Mouse (Mus musculus) gastrocnemius, postnatal 14 days (tissue): ENCODE data around the gene Hk3. TPM values are rescaled to one million over a fixed set of nuclear protein-coding genes. Genes with fewer than 3 reads are reported as not detected.

Source experiments
- DNase-seq: peaks from one replicate; pipeline ENCODE4 v3.0.0; 2021; ENCODE audit warnings: mixed read lengths
- intact Hi-C: fragments of 180-260 bp; cut with DNase I; formaldehyde crosslinking; loops from one replicate; pipeline ENCODE4 v1.15.1; 2025; ENCODE audit warnings: low total_unique reads
- total RNA-seq, 2 experiments: library from RNA; stranded (reverse); gene quantifications; 2 replicates each; pipeline ENCODE4 v1.2.3; 2021

Hk3 gene
- total RNA-seq, 2 experiments from 2014 or later, result 0.45 to 0.80 TPM

DNA sequence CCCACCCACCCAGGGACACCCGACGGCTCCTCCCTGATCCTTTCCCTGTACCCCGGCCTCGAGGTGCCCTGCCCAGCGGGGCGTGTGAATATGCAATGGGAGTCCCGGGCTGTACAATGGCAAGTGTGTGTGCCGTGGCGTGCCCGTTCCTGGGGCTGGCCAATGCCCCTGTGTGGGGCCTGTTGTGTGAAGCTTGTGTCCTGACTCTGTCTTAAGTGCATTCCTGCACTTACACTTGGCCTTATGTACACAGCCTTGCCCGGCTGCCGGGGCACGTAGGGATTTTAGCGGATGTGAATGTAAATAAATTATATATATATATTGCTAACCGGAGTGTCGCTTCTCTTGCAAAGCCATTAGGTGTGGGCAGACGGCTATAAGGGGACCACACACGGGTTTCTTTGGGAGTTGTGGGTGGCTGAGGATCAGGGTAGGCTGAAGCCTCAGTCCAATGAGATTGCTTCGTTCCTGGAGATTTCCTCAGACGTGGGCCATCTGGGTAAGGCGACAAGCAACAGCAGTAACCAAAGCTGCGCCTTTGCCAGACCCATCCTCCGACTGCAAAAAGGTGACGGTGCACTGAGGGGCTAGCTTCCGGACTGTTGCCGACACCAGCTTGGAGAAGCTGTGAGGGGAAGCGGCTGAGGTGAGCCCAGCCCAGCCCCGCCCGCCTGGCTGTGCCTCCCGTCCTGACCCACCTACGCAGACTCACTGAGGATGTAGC, 15.3 kb downstream of the Hk3 start:
- intact Hi-C loops, result no loop called here
- DNase-seq, result no peak

DNA sequence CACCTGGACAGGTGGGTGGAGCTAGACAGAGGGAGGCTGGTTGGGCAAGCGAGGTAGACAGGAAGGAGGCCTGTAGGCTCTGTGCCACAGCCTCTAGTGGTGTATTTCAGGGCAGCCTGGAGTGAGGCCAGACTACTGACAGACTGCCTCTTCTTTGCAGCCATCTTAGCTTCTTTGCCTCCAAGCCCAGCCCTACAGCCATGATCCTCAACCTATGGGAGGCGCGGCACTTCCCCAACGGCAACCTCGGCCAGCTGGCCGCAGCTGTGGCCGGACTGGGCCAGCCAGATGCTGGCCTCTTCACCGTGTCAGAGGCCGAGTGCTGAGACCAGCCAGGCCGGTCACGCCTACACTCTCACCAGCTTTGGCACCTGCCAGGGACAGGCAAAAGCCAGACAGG, 16.5 kb downstream of the Hk3 start:
- no peak for DNase-seq

DNA sequence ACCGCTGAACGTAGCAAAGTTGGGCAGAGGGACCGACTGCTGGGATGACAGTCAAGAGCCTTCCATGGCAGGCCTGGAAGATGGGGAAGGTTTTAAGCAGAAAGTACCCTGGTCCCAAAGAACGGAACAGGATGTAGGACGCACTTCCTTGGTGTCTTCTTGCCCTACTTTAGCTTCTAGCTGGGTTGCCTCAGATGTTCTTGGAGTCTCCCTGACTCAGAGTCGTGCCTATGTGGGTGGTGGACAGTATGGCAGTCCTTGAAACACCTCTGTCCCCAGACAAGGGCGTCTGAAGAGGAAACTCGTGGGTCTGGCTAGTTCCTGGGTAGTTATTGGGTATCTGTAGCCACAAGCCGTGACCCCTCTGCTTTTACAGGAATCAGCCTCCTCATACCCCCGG, 19.1 kb downstream of the Hk3 start:
- DNase-seq, result no peak
- intact Hi-C loops, result no loop called here

More for the DNA sequence above, 16.5 kb downstream of the Hk3 start:
- intact Hi-C loops, result no loop called here

DNA sequence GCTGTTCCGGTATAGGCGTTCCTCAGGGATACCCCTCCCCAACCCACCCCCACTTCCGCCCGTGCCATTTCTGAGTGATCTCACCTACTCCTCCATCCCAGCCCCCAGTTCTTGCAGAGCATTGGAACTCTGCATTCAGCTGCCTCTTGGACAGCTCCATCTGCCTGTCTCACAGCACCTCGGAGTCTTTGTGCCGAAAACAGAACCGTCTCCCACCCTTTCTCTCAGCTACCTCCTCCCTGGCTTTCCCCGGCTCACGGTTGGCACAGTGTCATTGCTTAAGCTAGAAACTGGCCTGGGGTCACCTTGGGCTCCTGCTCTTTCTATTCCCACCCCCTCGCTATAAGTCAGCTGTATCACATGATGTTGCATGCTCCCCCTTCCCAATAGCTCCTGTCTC, 20.8 kb downstream of the Hk3 start:
- intact Hi-C loops, result no loop called here

DNA sequence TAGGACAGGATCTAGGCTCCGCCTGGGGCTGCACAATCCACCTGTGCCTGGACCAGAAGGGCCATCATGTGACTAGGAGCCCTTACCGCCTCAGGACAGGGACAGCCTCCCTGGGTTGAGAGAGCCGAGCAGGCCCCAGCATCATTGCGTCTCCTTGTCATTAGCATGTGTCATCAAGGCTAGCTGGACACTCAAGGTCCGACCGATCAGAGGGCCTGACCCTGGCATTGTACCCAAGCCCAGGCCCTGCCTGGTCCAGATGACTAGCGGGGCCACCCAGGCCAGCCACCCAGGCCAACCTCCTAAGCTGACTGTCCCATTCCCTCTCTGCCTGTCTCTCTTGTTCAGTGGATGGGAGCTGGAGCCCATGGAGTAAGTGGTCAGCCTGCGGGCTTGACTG, 23.6 kb downstream of the Hk3 start:
- no peak for DNase-seq
- intact Hi-C loops, result no loop called here

More for the DNA sequence above, 20.8 kb downstream of the Hk3 start:
- DNase-seq, result no peak

DNA sequence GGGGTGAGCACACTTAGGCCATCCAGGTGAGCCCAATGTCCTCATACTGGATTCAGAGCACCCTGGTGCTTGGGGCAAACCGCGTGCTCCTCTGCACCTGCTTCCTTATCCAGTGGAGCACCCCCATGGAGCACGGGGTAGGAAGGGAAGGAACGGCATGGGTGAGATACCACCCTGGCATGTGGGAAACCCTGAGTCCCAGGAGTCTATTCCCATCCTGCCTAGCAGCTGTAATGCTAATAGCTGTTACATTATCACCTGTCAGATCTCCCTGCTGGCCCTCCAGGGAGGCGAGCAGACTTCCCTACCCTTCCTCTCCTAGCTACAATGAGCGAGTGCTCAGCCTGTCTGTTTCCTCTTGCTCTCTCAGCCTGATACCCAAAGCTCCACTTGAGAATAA, 26.0 kb downstream of the Hk3 start:
- intact Hi-C loops, result no loop called here
- DNase-seq, result no peak

DNA sequence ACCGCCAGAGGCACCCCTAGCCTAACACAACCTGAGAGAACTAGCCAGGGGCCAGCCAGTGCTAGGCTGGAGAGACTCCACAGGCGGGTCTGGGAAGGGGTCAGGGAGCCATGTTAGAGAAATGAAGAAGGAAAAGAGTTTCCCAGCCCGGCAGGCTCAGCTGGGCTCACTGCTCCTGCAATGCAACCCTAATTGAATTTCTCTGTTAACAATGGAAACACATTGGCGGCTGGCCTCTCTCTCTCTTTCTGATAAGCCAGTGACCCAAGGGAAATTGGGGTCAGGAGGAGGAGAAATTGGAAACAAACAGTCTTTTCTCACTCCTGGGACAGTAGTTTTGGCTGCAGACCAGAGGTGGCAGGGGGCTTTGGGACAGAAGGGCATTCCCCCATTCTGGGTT, 26.6 kb downstream of the Hk3 start:
- intact Hi-C loops, result no loop called here
- DNase-seq, result no peak

DNA sequence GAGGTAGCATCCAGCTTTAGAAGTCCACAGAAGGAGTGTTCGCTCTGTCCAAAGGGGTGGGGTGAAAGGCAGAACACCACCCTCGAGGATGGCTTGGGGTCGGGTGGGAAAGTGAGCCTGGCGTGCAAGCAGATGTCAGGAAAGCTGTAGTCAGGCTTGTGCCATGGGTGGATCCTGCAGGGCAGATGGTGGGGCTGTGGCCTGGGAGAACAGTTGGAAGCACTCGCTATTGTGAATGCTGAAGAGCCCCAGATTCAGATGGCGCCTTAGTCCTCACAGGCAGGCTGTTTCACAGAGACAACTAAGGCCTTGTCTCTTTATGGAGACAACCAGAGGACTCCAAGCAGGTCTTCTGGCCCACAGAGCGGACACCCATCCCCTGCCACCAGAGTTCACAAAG, 29.0 kb downstream of the Hk3 start:
- intact Hi-C loops, result no loop called here
- no peak for DNase-seq

DNA sequence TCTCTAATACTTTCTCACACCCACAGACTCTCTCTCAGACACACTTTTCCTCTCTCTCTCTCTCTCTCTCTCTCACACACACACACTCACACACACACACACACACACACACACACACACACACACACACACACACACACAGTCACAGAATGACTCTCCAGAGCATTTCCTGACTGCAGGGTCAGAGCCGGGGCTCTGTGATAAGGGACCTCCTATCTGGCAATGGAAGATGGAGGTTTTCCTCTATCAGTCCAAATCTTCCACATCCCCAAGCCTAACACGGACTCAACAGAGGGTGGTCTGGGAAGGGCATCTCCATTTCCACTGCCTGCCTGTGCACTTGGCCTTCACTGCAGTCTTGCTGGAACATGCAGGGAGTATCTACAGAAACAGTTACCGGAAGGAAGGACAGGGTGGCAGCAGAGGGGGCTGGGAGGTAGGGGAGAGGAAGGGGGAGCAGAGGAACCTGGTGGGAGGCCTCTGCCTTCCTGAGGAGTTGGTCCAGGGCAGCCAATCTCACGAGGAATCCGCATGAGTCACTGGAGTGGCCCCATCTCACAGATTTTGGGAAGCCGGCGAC, 32.9 kb downstream of the Hk3 start:
- intact Hi-C loops, result no loop called here
- DNase-seq, result no peak

DNA sequence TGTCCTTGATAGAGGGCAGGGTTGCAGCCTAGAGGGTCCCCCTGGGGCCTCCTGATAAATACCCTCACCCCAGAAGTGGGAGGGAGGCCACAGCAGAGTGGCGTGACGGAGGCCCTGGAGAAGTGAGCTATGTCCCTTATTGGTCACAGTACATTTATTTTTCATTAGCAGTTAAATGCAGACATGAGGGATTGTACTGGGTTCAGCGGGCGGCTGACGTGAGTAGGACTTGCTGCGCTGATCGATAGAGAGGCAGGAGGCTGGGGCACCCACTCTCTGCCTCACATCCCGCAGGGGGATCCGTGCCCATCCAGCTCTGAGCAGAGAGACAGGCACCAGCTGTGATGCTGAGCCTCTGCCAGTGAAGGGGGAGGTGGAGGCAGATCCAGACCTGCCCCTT, 33.8 kb downstream of the Hk3 start:
- intact Hi-C loops, result no loop called here
- no peak for DNase-seq

DNA sequence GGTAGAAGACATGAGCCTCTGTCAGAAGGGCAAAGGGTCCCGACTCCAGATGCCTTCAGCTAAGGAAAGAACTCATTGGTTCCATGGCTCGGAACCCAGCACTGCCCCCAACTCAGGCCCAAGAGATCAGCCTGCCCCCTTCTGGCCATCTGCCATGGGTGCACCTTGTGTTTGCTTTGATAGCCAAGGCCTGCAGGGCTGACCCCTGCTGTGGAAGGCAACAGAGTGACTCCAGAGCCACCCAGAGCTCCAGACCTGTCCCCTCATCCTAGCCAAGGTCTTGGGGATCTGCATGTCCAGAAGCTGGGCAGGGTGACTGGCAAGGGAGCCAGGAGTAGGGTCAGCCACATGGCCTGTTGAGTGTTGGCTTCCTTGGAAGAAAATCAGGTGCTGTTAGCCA, 37.6 kb downstream of the Hk3 start:
- intact Hi-C loops, result no loop called here
- no peak for DNase-seq

DNA sequence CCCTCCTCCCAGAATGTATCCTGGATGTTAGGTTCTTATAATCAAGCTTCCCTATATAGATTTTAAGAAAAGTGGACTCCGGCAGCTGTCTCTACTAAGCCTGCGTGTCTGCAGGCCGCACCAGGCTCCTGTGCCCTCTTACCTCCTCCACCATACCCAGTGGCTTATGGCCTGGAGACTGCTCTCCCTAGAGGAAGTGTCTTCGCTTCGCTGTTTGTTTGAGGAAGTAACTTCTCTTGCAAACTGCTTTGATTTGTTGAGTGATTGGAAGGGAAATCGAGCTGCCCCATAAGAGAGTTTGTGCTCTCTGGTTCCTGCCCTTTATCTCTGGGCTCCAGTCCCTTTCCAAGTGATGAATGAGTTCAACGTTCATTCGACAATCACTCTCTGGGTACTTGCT, 38.2 kb downstream of the Hk3 start:
- intact Hi-C loops, result no loop called here
- no peak for DNase-seq

DNA sequence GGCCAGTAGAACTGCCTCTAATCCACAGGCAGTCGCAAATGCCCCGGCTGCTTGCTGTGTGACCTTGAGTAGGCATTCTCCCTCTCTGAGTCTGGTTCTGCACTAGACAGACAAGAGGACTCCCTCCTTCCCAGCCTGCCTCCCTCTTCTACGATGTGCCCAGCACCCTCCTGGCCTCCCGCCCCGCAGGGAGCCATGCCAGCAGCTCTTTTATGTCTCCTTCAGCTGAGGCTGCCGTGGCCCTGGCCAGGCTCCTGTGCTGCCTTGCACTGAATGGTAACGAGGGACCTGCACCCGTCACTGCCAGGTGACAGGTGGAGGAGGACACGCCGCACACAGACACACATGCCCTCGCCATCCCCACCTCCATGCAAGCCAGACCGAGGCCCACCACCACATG, 40.2 kb downstream of the Hk3 start:
- intact Hi-C loops, result no loop called here
- no peak for DNase-seq

DNA sequence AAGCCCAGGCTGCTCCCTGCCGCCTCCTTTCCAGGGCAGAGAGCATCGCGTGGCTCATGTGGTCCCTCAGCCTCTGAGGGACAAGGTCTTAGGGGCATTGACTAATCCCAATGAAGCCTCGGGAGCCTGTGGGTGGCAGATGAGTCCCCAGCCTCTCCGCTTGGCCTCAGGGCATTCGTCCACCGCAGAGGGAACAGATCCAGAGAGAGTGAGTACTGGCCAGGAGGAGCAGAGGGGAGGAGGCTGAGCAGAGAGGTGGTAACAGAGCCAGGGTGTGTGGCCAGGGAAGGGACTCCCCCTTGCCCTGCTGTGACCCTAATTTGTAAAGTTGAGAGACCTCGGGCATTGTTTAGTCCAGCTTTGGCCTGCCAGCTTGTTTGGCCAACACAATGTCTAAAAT, 42.4 kb downstream of the Hk3 start:
- no peak for DNase-seq
- intact Hi-C loops, result no loop called here

DNA sequence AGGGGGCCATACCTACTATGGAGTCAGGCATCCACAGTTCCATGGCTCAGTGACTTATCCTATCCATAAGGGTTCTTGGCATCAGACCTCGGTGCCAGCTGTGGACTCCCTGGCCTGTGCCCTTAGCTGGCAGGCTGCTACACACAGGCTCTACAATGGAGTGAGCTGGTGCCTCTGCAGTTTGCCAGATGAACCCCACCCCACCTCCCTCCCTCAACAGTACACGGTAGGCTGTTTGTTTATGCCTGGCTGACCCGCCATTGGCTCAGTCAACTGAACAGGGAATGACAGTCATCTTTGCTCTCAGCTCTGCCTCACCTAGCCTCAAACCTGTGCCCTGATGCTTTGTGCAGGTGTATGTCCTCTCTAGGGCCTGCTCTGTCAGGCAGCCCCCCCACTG, 45.6 kb downstream of the Hk3 start:
- DNase-seq, result no peak
- intact Hi-C loops, result no loop called here

DNA sequence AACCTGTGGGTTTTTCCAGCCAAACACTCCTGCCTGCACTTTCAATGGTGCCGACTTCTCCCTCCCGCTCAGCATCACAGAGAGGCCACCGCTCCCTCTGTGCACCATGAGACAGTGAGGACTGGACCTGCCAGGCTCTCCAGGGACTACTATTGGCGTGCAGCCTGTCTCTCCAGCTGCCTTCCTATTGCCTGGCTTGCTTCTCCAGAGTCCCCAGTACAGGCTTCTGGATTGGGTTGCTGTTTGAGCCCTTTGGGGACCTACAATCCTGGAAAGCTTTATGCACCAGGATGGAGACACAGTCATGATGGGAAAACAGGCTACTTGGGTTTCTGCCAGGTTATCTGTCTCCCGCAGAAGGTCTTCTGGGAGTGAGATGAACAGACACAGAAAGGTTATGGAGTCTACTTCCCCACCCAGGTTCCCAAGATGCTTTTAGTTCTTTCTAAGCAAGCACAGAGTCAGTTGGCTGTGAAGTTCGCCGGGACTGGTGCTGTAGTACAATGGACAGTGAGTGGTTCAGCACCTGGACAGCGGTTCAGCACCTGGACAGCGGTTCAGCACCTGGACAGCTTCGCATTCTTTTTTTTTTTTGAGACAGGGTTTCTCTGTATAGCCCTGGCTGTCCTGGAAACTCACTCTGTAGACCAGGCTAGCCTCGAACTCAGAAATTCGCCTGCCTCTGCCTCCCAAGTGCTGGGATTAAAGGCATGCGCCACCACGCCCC, 50.5 kb downstream of the Hk3 start:
- intact Hi-C loops, result no loop called here
- peak; percentile 24 for DNase-seq

DNA sequence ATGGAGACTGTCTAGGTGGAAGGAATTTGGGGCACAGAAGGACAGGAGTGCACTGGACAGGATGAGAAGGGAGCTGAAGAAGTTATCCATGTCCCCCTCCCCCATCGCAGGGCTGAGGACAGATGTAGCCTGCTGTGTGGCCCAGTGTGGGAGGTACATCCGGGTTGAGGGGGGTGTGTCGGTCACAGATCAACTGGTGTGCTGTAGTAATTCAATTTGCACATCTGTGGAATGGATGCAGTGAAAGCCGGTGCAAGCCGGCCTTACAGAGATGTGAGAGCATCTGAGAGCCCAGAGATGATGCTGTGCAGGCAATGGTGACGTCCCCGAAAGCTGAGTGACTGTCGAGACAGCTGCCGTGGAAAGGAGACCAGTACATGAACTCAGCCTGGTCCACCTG, 51.7 kb downstream of the Hk3 start:
- DNase-seq, result no peak
- intact Hi-C loops, result loop anchor here (10.0 kb wide), 1 partner anchor 165 kb away; no protein-coding TSS in a partner anchor

DNA sequence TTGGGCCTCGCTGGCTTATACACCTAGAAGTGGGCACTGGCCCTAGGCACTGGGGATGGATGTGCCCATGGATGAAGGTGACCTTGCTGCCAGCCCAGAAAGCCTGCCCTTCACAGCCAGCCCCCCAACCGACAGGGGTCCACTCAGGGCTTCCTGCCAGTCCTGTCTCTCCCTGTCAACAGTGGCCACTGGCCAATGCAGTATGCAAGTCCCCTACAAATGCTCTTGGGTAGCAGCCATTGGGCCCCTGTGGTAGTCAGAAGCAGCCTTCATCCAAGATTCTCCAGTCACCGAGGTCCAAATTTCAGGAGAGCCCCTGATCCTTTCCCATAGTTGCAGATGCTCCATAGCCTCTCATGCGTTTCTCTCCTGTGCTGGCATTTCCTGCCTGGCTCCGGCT, 52.5 kb downstream of the Hk3 start:
- DNase-seq, result no peak
- intact Hi-C loops, result loop anchor here (10.0 kb wide), 1 partner anchor 164 kb away; no protein-coding TSS in a partner anchor

DNA sequence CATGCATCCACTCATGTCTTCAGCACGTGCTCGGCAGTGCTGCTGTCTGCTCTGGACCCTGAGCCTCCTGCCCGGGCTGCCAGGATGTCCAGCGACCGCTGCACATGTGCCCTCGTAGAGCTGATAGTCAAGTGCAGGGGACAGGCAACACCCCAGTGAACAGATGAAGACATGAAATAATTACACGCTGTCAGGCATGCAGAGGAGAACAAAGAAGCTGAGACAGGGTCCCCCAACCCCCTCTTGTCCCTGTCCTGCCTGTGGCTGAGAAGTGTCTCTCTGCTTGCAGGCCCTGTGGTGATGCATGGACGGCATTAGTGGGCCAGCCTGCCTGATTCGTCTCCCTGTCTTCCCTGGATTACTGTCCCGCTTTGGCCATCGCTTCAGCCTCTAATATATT, 53.7 kb downstream of the Hk3 start:
- no peak for DNase-seq
- intact Hi-C loops, result loop anchor here (10.0 kb wide), 1 partner anchor 163 kb away; no protein-coding TSS in a partner anchor

DNA sequence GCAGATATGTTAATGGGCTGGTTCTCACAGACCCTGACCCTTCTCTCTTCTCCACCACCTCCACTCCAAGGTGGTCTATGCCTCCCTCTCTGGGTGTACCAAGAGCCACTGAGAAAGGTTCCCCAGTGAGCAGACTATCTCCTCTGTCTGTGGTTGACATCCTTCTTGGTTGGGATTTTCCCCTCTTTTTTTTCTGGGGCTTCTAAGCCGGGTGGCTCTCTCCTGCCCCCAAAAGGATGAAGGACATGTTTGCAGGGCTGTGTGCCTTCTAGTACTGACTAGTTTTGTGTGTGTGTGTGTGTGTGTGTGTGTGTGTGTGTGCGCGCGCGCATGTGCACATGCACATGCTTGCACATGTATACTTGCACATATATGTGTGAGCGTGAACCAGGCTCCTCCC, 55.9 kb downstream of the Hk3 start:
- intact Hi-C loops, result loop anchor here (10.0 kb wide), 1 partner anchor 160 kb away; no protein-coding TSS in a partner anchor
- DNase-seq, result no peak

DNA sequence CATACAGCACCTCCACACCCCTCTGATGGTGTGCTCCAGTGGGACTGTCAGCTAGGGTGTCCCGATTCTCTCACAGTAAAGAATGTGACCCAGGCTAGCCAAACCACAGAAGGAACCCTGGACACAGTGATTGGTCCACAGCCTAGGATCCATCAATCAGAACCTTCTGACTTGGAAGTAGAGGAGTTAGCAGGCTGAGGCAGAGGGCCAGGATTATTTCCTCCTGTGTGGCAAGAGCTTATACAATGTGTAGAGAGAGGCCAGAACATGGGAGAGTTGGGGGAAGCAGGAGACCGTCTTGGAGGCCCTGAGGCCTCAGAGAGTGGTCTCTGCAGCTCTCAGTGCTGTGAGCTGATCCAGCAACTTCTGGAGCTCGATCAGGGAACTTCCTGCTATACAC, 60.7 kb downstream of the Hk3 start:
- no peak for DNase-seq
- intact Hi-C loops, result loop anchor here (10.0 kb wide), 1 partner anchor 156 kb away; no protein-coding TSS in a partner anchor
